Mouse (Mus musculus) T-helper 2 cell (primary cell): ENCODE data around the gene Prrx2.

ENCODE experiments used
- in situ Hi-C: fragments of 300-600 bp; cut with MboI, MseI; formaldehyde crosslinking; loops from one replicate; pipeline ENCODE4 v1.15.1; 2025; ENCODE audit warnings: high pct_unique_total_duplicates

The Prrx2 gene

DNA sequence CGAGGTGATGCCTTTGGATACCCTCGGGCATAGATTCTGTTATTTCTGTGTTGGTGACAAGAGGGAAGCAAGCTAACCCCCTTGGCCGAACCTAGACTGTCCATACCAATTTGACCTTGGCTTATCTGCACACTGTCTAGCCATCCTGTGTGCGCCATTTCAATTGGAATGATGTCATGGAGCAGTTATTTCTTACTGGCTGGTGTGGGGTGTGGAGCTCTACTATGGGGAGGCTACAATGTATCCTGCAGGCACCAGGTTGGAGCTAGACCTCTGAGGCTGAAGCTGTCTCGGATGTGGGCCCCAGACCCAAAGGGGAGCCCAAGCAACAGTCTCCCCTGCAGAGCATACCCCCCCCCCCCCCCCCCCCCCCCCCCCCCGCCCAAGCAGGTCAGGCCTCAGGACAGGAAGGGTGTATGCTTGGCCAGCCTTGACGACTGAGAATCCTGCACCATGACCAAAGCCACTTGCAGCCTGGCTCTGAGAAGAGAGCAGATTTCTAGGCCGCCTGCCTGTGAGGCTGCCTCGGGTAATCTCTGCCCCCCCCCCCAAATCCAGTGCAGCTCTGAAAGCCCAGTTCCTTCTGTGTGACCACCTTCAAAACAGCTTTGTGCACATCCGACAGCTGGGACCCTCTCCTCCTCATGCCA lies at the start of gene Prrx2:
TSS of gene Prrx2 (plus strand) at position 600 of the 650 bp plus-strand sequence.
- in situ Hi-C loops, result no loop called here

DNA sequence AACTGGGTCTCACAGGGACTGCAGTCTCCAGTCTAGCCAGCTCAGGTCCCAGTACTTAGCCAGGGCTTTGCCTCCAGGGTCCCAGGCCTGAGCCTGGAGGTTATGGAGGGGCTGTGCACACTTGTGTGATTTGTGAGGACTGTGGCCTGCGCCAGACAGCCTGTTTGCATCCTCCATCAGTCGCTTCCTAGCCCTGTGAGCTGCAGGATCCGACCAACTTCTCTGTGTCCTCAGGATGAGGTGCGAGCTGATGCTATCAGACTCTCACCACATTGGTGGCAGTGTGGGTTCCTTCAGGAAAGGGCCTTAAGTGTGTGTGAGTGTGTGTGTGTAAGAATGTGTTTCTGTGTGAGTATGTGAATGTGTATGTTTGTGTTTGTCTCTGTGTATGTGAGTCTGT lies 47.3 kb upstream of the Prrx2 start:
- in situ Hi-C loops, result no loop called here

DNA sequence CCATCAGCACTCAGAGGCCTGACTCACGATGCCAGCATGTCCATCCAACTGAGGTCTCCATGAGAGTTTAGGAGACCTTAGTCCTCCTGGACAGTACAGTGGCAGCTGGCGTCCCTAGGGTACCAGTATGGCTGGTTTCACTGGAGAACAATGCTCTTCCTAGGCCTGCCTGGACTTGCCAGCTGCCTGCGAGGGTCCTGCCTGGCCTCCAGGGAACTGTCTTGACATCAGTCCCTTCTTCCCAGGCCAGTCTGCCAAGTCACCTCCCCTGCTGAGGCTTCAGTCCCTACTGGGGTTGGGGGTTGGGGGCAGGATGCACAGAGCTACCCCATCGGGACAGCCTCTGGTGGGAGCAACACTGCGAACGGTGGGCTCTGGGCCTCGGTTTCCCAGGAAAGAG lies 42.7 kb upstream of the Prrx2 start:
- in situ Hi-C loops, result loop anchor here (5.0 kb wide), 1 partner anchor 340 kb away; no protein-coding TSS in a partner anchor

DNA sequence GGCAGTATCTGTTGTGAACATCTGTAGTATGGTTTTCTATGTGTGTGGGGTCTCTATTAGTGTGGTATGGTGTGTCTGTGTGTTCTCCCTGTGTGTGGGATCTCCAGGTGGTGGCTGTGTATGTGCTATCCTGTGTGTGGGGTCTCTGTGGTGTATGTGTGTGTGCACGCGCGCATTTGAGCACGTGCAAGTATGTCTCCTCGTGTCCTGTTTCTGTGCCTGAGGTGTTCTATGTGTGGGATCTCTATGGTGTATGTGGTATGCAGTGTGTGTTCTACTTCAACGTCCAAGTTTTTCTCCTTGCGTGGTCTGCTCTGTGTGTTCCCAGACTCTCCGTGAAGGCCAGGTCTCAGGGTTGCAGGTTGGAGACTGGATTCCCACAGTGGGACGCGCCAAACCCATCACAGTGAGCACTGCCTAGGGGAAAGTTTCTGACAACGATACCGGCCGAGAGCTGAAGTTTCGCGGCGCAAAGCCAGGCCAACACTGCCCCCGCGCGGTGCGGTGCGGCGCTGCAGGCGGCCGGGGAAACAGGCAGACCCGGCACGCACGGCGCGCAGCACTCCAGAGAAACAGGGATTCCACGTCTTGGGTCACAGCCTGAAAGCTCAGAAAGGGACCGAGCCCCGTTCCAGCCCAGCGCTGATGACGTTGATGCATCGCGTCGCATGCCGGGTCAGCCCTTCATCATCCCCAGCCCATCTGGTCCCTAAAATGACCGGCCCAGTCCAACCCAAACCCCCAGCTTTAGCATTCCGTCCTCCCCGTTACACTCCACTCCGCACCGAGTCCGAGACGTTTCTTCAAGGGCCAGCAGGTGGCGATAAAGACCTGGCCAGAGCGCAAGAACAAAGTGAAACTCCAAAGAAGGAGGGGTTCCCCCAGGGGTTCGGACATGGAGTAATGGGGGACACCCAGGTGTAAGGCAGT lies 40.3 kb upstream of the Prrx2 start:
- in situ Hi-C loops, result loop anchor here (5.0 kb wide), 1 partner anchor 342 kb away; no protein-coding TSS in a partner anchor

DNA sequence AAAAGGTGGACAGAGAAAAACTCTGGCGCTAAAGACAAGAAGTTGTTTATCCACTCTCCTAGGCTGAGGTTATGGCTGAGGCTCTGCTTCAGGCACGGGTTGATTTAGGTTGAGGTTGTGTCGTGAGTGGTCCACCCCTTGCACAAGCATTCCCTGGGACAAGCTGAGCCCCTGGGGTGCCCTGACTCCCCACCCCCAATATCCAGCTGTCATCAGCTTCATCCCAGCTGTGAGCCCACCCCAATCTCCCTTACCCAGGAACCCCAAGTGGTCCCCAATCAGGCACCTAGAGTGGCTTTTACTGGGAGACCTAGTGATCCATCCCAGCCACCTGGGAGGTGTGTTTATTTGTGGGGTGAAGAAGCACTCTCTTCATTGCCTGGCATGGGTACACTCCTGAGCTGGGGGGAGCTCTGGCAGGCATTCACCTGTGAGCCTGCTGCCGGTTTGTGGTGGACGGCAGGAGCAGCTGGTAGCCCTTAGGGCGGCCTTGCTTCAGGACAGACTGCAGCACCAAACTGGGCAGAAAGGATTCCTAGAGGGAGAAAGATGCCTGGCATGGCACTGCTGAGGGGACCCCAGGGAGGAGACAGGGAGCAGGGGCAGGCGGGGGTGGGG lies 39.4 kb upstream of the Prrx2 start:
- in situ Hi-C loops, result no loop called here

- in situ Hi-C loops, result no loop called here
These were observed 38.9 kb upstream of the Prrx2 start for GRCm38 (mm10) chr2:30795889-30796275.

GRCm38 (mm10) chr2:30796382-30796781 lies 38.4 kb upstream of the Prrx2 start:
- in situ Hi-C loops, result no loop called here

DNA sequence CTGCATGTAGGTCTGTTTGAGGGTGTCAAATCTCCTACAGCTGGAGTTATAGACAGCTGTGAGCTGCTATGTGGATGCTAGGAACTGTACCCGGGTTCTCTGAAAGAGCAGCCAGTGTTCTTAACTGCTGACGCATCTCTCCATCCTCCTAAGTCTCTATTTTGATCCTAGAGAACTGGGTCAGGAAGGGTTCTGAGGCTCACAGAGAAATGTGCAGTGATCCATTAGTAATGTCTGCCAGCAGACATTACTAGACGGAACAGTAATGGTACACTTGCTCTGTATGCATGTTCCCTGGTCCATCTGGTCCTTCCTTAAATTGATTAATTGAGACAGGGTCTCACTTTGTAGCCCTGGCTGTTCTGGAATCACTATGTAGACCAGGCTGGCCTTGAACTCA lies 35.3 kb upstream of the Prrx2 start:
- in situ Hi-C loops, result no loop called here

DNA sequence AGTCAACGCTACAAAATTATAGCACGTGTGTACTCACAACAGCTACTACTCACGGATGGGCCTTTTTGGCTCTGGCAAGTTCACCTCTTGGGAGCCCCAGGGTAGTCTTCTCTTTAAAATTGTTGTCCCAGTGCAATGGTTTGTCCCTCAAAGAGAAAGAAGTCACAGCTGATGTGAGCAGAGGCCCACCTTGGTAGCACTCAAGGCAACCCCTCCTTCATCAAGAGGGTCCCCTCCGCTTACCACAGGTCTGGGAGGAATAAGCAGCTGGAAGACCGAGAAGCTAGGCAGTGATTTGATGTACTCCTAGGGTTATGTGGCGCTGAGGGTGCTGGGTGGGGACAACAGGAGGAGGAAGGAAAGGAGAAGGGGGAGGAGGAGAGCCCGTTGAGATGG lies 34.1 kb upstream of the Prrx2 start:
- in situ Hi-C loops, result no loop called here

- in situ Hi-C loops, result no loop called here
These were observed 33.5 kb upstream of the Prrx2 start for GRCm38 (mm10) chr2:30801067-30801852.

DNA sequence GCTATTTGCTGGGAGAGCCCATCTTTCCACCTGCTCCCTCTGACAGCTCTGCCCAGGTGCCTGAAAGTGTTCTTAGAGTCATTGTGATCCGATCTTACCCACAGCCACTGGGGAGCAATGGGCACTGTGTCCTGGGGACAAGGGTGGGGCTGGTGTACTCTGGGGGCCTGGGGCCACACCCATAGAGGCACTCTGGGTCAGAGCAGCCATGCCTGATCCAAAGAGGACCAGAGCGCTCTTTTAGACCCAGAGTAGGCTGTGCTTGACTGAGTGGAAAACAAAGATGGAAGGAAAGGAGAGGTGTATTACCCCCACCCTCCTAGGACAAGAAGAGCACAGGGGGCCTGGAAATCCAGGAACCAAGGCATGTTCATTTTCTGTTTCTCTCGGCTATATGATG lies 31.2 kb upstream of the Prrx2 start, which contains the start of gene 1700001O22Rik:
TSS of gene 1700001O22Rik (minus strand) at position 58 of the 400 bp plus-strand sequence.
- in situ Hi-C loops, result no loop called here

DNA sequence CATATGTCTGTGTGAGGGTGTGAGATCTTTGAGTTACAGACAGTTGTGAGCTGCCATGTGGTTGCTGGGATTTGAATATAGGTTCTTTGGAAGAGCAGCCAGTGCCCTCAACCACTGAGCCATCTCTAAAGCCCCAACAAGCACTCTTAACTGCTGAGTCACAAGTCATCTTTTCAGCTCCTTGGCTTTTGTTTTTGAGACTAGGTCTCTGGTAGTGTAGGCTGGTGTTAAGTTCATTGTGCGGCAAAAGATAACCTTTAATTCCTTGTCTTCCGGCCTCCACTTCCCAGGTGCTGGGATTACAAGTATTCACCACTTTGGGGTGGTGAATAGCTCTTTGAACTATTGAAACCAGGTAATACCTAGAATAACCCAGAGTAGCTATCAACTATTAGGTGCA lies 28.8 kb upstream of the Prrx2 start:
- in situ Hi-C loops, result no loop called here

DNA sequence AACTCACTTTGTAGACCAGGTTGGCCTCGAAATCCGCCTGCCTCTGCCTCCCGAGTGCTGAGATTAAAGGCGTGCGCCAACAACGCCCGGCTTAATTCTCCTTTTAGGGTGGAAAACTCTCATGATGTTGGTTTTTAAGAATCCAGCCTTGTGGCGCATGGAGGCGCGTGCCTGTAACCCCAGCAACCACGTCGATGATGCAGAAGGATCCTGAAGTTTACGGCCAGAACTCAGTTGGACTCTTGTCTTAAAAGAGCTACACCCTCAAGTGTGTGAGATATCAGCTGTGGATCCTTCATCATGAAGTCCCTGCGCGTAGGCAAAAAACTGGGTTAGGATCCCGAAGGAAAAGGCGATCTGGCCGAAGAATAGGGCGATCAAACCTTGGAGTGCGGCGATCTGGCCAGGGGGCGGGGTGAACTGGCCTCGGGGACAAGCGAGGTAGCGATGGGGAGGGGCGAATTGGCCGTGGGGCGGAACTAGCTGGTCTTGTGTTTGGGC lies 27.6 kb upstream of the Prrx2 start:
- in situ Hi-C loops, result no loop called here

- in situ Hi-C loops, result no loop called here
These were observed 27.0 kb upstream of the Prrx2 start, which contains the start of gene Ntmt1 for GRCm38 (mm10) chr2:30807648-30808295. TSS of gene Ntmt1 (plus strand) at chr2:30807826.

- in situ Hi-C loops, result no loop called here
These were observed 26.5 kb upstream of the Prrx2 start for GRCm38 (mm10) chr2:30808296-30808655.

DNA sequence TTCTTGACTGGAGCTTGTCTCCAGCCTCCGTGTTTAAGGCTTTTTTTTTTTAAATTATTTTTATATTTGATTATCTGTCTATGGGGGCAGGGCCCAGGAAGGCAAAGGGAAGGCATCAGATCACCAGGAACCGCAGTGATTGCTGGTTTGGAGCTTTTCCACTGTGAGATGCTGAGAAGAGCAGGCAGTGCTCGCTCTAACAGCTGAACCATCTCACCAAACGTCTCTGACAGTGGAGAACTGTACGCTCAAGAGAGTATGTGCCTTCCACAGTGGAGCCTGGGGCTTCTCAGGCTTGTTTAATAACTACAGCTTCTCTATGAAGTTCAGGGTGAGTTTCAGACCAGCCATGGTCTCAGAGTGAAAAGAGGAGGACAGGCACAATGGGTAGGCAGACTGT lies 25.3 kb upstream of the Prrx2 start:
- in situ Hi-C loops, result no loop called here

DNA sequence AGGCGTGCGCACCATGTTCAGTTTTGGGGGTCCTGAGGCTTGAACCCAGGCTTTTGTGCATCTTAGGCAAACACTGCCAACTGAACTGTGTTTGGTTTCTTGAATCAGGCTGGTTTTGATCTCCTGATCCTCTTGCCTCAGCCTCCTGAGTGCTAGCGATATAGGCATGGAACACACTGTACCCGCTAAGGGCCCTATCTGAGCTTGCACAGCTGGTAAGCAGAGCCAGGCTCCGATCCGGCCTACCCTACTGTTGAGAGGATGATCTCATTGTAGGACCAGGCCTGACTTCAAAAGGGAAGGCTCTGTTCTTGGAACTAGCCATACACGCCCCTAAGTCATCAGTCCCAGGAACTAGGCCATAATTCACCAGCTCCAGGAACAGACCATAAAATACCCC lies 24.2 kb upstream of the Prrx2 start:
- in situ Hi-C loops, result no loop called here

- in situ Hi-C loops, result no loop called here
These were observed 18.4 kb upstream of the Prrx2 start for GRCm38 (mm10) chr2:30816383-30816782.

- in situ Hi-C loops, result no loop called here
These were observed 14.9 kb upstream of the Prrx2 start for GRCm38 (mm10) chr2:30819873-30820272.

GRCm38 (mm10) chr2:30821073-30821472 lies 13.7 kb upstream of the Prrx2 start:
- in situ Hi-C loops, result no loop called here

DNA sequence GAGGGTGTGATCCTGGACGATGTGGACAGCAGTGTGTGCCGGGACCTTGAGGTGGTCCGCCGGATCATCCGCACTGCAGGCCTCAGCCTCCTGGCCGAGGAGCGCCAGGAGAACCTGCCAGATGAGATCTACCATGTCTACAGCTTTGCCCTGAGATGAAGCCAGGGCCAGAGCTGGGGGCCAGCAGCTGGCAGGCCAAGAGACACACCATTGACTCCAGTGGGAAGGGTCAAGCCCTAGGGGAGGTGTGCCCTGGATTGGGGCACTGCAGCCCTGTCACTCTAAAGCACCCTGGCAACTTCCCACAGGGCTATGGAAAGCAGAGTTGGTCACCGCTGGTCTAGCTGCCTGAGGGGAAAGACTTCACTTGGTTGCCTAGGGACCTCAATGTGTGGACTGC lies 12.3 kb upstream of the Prrx2 start:
- in situ Hi-C loops, result no loop called here
